Mouse (Mus musculus) neural tube, postnatal 0 days (tissue): ENCODE results near the gene Itgbl1. TPM values are rescaled to one million over a fixed set of nuclear protein-coding genes. Genes with fewer than 3 reads are reported as not detected.

ENCODE experiments used
- polyA plus RNA-seq: library from polyadenylated mRNA; unstranded; fragments of >200 nt; fragmentation: Nextera tagmentation; extraction: Ambion mirVana; gene quantifications from 2 replicates; pipeline ENCODE4 v1.2.1, GENCODE M21; 2015

The Itgbl1 gene
- 5.5 and 7.7 TPM in 2 replicates for polyA plus RNA-seq

GRCm38 (mm10) chr14:123659921-123660385, at the start of gene Itgbl1:
Gene Itgbl1, plus strand, starts transcription at chr14:123659971.

GRCm38 (mm10) chr14:123626501-123627179, 33.1 kb upstream of the Itgbl1 start, which contains the start of gene Nalcn:
Gene Nalcn, minus strand, starts transcription at chr14:123627144.

Other genes with a start within 250 kb of the Itgbl1 start
- 11.6 and 12.5 TPM in 2 replicates for gene Nalcn, start 32.8 kb upstream of the Itgbl1 start, polyA plus RNA-seq